Mouse (Mus musculus) midbrain, embryonic 16.5 days (tissue): Measurements from ENCODE around the gene Kif26b. TPM values are rescaled to one million over a fixed set of nuclear protein-coding genes. Genes with fewer than 3 reads are reported as not detected.

Experiments used
- ATAC-seq: fragments of 200-750 bp; cut with Nextera tagmentation; 2 replicates; pipeline ENCODE4 v1.8.0; 2017; ENCODE audit warnings: moderate TSS enrichment
- H3K27ac ChIP-seq: fragments of 300-500 bp; sonication (generic); 2 replicates; pipeline ENCODE4 v1.5.1; 2014; ENCODE audit warnings: mild to moderate bottlenecking, low read length, mixed read lengths
- H3K27me3 ChIP-seq: fragments of 300-500 bp; sonication (generic); 2 replicates; pipeline ENCODE4 v1.6.1; 2014; ENCODE audit warnings: low read depth, low read length, mixed read lengths; ENCODE audit not compliant: control insufficient read depth, insufficient read depth
- H3K36me3 ChIP-seq: fragments of 300-500 bp; sonication (generic); 2 replicates; pipeline ENCODE4 v1.6.1; 2014; ENCODE audit warnings: mild to moderate bottlenecking, low read length, moderate library complexity, mixed read lengths; ENCODE audit not compliant: control insufficient read depth, insufficient read depth
- H3K4me1 ChIP-seq: fragments of 300-500 bp; sonication (generic); 2 replicates; pipeline ENCODE4 v1.6.1; 2014; ENCODE audit warnings: mild to moderate bottlenecking, low read length, mixed read lengths; ENCODE audit not compliant: control insufficient read depth, insufficient read depth
- H3K4me2 ChIP-seq: fragments of 300-500 bp; sonication (generic); 2 replicates; pipeline ENCODE4 v1.6.1; 2014; ENCODE audit warnings: mild to moderate bottlenecking, low read length, mixed read lengths
- H3K4me3 ChIP-seq: fragments of 300-500 bp; sonication (generic); 2 replicates; pipeline ENCODE4 v1.5.1; 2014; ENCODE audit warnings: low read depth, mild to moderate bottlenecking, low read length, moderate library complexity, mixed read lengths
- H3K9ac ChIP-seq: fragments of 300-500 bp; sonication (generic); 2 replicates; pipeline ENCODE4 v1.6.1; 2014; ENCODE audit warnings: low read depth, low read length, mixed read lengths
- H3K9me3 ChIP-seq: fragments of 300-500 bp; sonication (generic); replicated peaks from 2 replicates; pipeline ENCODE4 v1.6.1; 2014; ENCODE audit warnings: mild to moderate bottlenecking, low read length, mixed read lengths; ENCODE audit not compliant: control insufficient read depth, poor library complexity, severe bottlenecking
- WGBS: fragments of 180-500 bp; shearing (Covaris S2); extraction: QIAGEN DNeasy Blood & Tissue Kit; methylation state at CpG from one replicate; pipeline ENCODE4 v1.1.7; 2014; 5-methylcytosine and 5-hydroxymethylcytosine counted together
- polyA plus RNA-seq: library from polyadenylated mRNA; unstranded; fragments of >200 nt; fragmentation: Nextera tagmentation; extraction: Ambion mirVana; gene quantifications from 2 replicates; pipeline ENCODE4 v1.2.1, GENCODE M21; 2015

Gene Kif26b
- polyA plus RNA-seq, 1 experiment from 2014 or later: 8.1 TPM

GRCm38 (mm10) chr1:178770626-178771362 is 241.9 kb downstream of the Kif26b start:
- H3K9me3 ChIP-seq: no peaks in the 10 kb centered on the region
- H3K4me3 ChIP-seq: no peak overlapping the region
- ATAC-seq: no peak
- WGBS: 58% methylated on average over 6 of the region's 7 CpGs
- no peaks in the 10 kb centered on the region for H3K36me3 ChIP-seq
- no peaks in the 10 kb centered on the region for H3K4me1 ChIP-seq
- no peak overlapping the region for H3K9ac ChIP-seq
- H3K4me2 ChIP-seq: no peak overlapping the region
- no peak overlapping the region for H3K27ac ChIP-seq
- H3K27me3 ChIP-seq: no peaks in the 10 kb centered on the region

GRCm38 (mm10) chr1:178779742-178780141 is 250.8 kb downstream of the Kif26b start:
- H3K9me3 ChIP-seq: no peaks in the 10 kb centered on the region
- no peak overlapping the region for H3K27ac ChIP-seq
- no peak overlapping the region for H3K4me2 ChIP-seq
- H3K36me3 ChIP-seq: no peaks in the 10 kb centered on the region
- no peak for ATAC-seq
- WGBS: 8% methylated on average over 2 of the region's 2 CpGs
- no peak overlapping the region for H3K9ac ChIP-seq
- H3K27me3 ChIP-seq: no peaks in the 10 kb centered on the region
- no peak overlapping the region for H3K4me3 ChIP-seq
- no peaks in the 10 kb centered on the region for H3K4me1 ChIP-seq

- H3K4me2 ChIP-seq: no peak overlapping the region
- H3K4me3 ChIP-seq: no peak overlapping the region
- WGBS: 99% methylated on average over 6 of the region's 6 CpGs
- no peaks in the 10 kb centered on the region for H3K9me3 ChIP-seq
- H3K27me3 ChIP-seq: no peaks in the 10 kb centered on the region
- H3K4me1 ChIP-seq: no peaks in the 10 kb centered on the region
- no peak overlapping the region for H3K9ac ChIP-seq
- H3K36me3 ChIP-seq: no peaks in the 10 kb centered on the region
- no peak overlapping the region for H3K27ac ChIP-seq
- ATAC-seq: no peak
Measured at GRCm38 (mm10) chr1:178784043-178784442, 255.1 kb downstream of the Kif26b start.

GRCm38 (mm10) chr1:178791266-178791665 is 262.3 kb downstream of the Kif26b start:
- no peak overlapping the region for H3K4me2 ChIP-seq
- H3K27ac ChIP-seq: no peak overlapping the region
- no peaks in the 10 kb centered on the region for H3K9me3 ChIP-seq
- no peaks in the 10 kb centered on the region for H3K4me1 ChIP-seq
- H3K27me3 ChIP-seq: no peaks in the 10 kb centered on the region
- ATAC-seq: no peak
- H3K9ac ChIP-seq: no peak overlapping the region
- H3K4me3 ChIP-seq: no peak overlapping the region
- no peaks in the 10 kb centered on the region for H3K36me3 ChIP-seq
- 55% methylated on average over 1 of the region's 1 CpGs for WGBS

- H3K4me3 ChIP-seq: no peak overlapping the region
- no peak for ATAC-seq
- H3K27me3 ChIP-seq: no peaks in the 10 kb centered on the region
- no peak overlapping the region for H3K27ac ChIP-seq
- no peaks in the 10 kb centered on the region for H3K36me3 ChIP-seq
- 95% methylated on average over 5 of the region's 5 CpGs for WGBS
- H3K4me1 ChIP-seq: peaks cover 2% of the 10 kb centered on the region; the same call in 1 of the 2 replicates
- H3K4me2 ChIP-seq: no peak overlapping the region
- no peak overlapping the region for H3K9ac ChIP-seq
- no peaks in the 10 kb centered on the region for H3K9me3 ChIP-seq
Measured at GRCm38 (mm10) chr1:178792726-178793125, 263.8 kb downstream of the Kif26b start.

- Histone ChIP-seq H3K27ac (no peak overlapping the region), H3K36me3 (no peaks in the 10 kb centered on the region), H3K9me3 (no peaks in the 10 kb centered on the region), H3K4me3 (no peak overlapping the region), H3K4me1 (peaks cover 11% of the 10 kb centered on the region), H3K4me2 (no peak overlapping the region), H3K27me3 (no peaks in the 10 kb centered on the region), H3K9ac (no peak overlapping the region)
- 94% methylated on average over 7 of the region's 7 CpGs for WGBS
- no peak for ATAC-seq
Measured at GRCm38 (mm10) chr1:178794866-178795265, 265.9 kb downstream of the Kif26b start.

GRCm38 (mm10) chr1:178797388-178797787 is 268.5 kb downstream of the Kif26b start:
- ATAC-seq: no peak
- Histone ChIP-seq H3K36me3 (no peaks in the 10 kb centered on the region), H3K4me3 (no peak overlapping the region), H3K4me2 (no peak overlapping the region), H3K4me1 (peaks cover 13% of the 10 kb centered on the region), H3K9ac (no peak overlapping the region), H3K9me3 (no peaks in the 10 kb centered on the region), H3K27me3 (no peaks in the 10 kb centered on the region), H3K27ac (no peak overlapping the region)
- WGBS: 89% methylated on average over 2 of the region's 2 CpGs

GRCm38 (mm10) chr1:178798333-178798732 is 269.4 kb downstream of the Kif26b start:
- ATAC-seq: peak; percentile 83
- Histone ChIP-seq H3K4me1 (peaks cover 13% of the 10 kb centered on the region), H3K9me3 (no peaks in the 10 kb centered on the region), H3K4me2 (peak overlapping the region; percentile 57), H3K27ac (peak overlapping the region; percentile 43), H3K36me3 (no peaks in the 10 kb centered on the region), H3K27me3 (no peaks in the 10 kb centered on the region), H3K9ac (peak overlapping the region; percentile 43), H3K4me3 (peak overlapping the region; percentile 25)
- 2% methylated on average over 5 of the region's 5 CpGs for WGBS

GRCm38 (mm10) chr1:178798886-178799285 is 270.0 kb downstream of the Kif26b start:
- Histone ChIP-seq H3K27ac (no peak overlapping the region), H3K9me3 (no peaks in the 10 kb centered on the region), H3K27me3 (no peaks in the 10 kb centered on the region), H3K4me2 (peak overlapping the region; percentile 57; the same call in 1 of the 2 replicates), H3K36me3 (no peaks in the 10 kb centered on the region), H3K9ac (no peak overlapping the region), H3K4me3 (0 out of 2 replicates have a peak overlapping the region, but pooled peaks have one; percentile 25), H3K4me1 (peaks cover 13% of the 10 kb centered on the region)
- ATAC-seq: no peak
- 60% methylated on average over 8 of the region's 8 CpGs for WGBS
